ENCODE assay signal across 8 mouse cellular contexts in the genomic region with DNA sequence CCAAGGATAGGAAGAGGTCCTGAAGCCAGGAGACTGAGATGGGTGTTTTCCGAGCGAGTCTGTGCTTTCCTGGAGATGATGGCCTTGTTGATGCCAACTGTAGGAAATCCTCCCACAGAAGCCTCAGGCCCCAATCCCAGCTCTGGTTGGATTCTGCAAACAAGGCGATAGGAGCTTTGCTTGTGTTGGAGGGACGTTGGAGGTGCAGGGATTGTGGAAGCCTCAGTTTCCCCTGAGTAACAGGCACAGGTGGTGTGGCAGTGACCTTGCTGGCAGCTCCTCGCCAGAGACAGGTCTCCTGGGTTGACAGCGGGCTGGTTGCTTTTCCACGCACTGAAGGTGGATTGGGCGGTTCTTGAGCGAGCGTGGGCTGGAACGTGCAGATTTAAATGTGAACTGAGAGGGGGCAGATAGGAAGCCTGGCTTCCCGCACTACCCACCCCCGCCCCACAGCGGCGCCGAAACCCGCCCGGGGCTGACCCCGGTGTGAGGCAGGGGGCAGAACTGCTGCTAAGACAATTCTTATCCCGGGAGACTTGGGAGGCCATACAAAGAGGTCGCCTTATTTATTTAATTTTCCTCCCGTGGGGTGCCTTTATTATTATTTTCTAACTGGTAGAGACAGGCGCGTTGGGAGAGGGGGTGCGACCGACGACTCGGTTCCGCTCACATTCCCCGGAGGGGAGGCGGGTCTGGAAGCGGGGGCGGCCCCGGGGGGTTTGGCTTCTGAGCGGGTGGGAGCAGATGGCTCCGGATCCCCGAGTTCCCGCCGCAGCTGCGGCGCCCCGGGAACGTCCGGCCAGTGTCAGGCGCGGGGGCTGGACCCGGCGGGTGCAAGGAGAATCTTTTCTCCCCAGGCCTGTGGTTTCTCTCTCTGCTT. TPM values are rescaled to one million over a fixed set of nuclear protein-coding genes. Genes with fewer than 3 reads are reported as not detected.
DNase-seq lines count a peak whose midpoint lies in the region; ATAC-seq and TF ChIP-seq lines count a peak whose summit lies in the region.

No protein-coding gene starts in this region.

- WGBS in heart, embryonic 12.5 days, result 2% methylated on average over 48 of the region's 48 CpGs
- 2% methylated on average over 48 of the region's 48 CpGs for WGBS in limb, embryonic 12.5 days

- peak; percentile 72 to 77 for DNase-seq in layer of hippocampus, adult 2 months (ENCODE audit: low spot score in 2 of 2)
- no peak for DNase-seq in layer of hippocampus, adult 9-10 months (ENCODE audit: low spot score)
- DNase-seq in cerebellum, postnatal 10 days, result peak; percentile 59 to 67
- DNase-seq in right cerebral cortex, postnatal 14 days, result peak; percentile 67
- no peak for DNase-seq in urinary bladder, postnatal 10 days (ENCODE audit: low spot score)
- no peak for DNase-seq in lung, postnatal 10 days

- TF ChIP-seq CTCF in layer of hippocampus, adult 2 months (conservative IDR thresholded peaks at IDR 0.05), result peak; percentile 47

- H3K27me3 ChIP-seq in heart, embryonic 12.5 days (replicated peaks), result peaks cover 95% of the 10 kb centered on the region
- H3K27me3 ChIP-seq in limb, embryonic 12.5 days, result peaks cover 94% of the 10 kb centered on the region

- H3K36me3 ChIP-seq in heart, embryonic 12.5 days, result no peaks in the 10 kb centered on the region
- no peaks in the 10 kb centered on the region for H3K36me3 ChIP-seq in limb, embryonic 12.5 days

- peak overlapping the region; percentile 98 for H3K27ac ChIP-seq in layer of hippocampus, adult 2 months
- no peak overlapping the region for H3K27ac ChIP-seq in heart, embryonic 12.5 days (ENCODE audit: poor library complexity, severe bottlenecking)
- H3K27ac ChIP-seq in limb, embryonic 12.5 days, result no peak overlapping the region

- peak overlapping the region; percentile 81 for H3K4me3 ChIP-seq in layer of hippocampus, adult 2 months
- H3K4me3 ChIP-seq in heart, embryonic 12.5 days, result peak overlapping the region; percentile 28
- peak overlapping the region; percentile 54 for H3K4me3 ChIP-seq in limb, embryonic 12.5 days (replicated peaks)

- peak overlapping the region; percentile 60 for H3K4me2 ChIP-seq in heart, embryonic 12.5 days
- peak overlapping the region; percentile 50 for H3K4me2 ChIP-seq in limb, embryonic 12.5 days

- H3K4me1 ChIP-seq in heart, embryonic 12.5 days (replicated peaks), result peaks cover 31% of the 10 kb centered on the region
- H3K4me1 ChIP-seq in limb, embryonic 12.5 days (replicated peaks), result peaks cover 44% of the 10 kb centered on the region

- peak overlapping the region; percentile 37; the same call in 1 of the 2 replicates for H3K9ac ChIP-seq in heart, embryonic 12.5 days
- H3K9ac ChIP-seq in limb, embryonic 12.5 days (replicated peaks), result no peak overlapping the region; the same call in 1 of the 2 replicates

- no peaks in the 10 kb centered on the region for H3K9me3 ChIP-seq in heart, embryonic 12.5 days (replicated peaks)
- H3K9me3 ChIP-seq in limb, embryonic 12.5 days, result no peaks in the 10 kb centered on the region

- no peak for ATAC-seq in heart, embryonic 12.5 days (ENCODE audit: insufficient number of reproducible peaks, low FRiP score)
- ATAC-seq in limb, embryonic 12.5 days (ENCODE audit: insufficient number of reproducible peaks, insufficient read depth, low FRiP score, low TSS enrichment, low read depth), result no peak

RNA-seq across cellular contexts. Expression of a gene that starts 6.1 kb away (rescaled TPM):
- 100 to 1,000 TPM; 820 to 844 TPM for total RNA-seq in layer of hippocampus, adult 2 months (2021)
- polyA plus RNA-seq in heart, embryonic 12.5 days (2016; fragmentation: Nextera tagmentation; extraction: Ambion mirVana), result 0.03 TPM in 1 of 2 replicates, not detected in the other
- polyA plus RNA-seq in limb, embryonic 12.5 days (2016; fragmentation: Nextera tagmentation; extraction: Ambion mirVana), result 0.38 TPM in 1 of 2 replicates, not detected in the other

RNA-seq across cellular contexts. Expression of a gene that starts 11.1 kb away (rescaled TPM):
- 10 to 100 TPM; 57.2 to 62.1 TPM for total RNA-seq in layer of hippocampus, adult 2 months (2021)
- polyA plus RNA-seq in heart, embryonic 12.5 days (2016; fragmentation: Nextera tagmentation; extraction: Ambion mirVana), result 119 and 124 TPM in 2 replicates
- polyA plus RNA-seq in limb, embryonic 12.5 days (2016; fragmentation: Nextera tagmentation; extraction: Ambion mirVana), result 171 and 172 TPM in 2 replicates

RNA-seq across cellular contexts. Expression of a gene that starts 17.8 kb away (rescaled TPM):
- total RNA-seq in layer of hippocampus, adult 2 months (2021), result 10 to 100 TPM; 84.6 to 94.8 TPM
- 1,080 and 1,140 TPM in 2 replicates for polyA plus RNA-seq in heart, embryonic 12.5 days (2016; fragmentation: Nextera tagmentation; extraction: Ambion mirVana)
- 2,363 and 2,376 TPM in 2 replicates for polyA plus RNA-seq in limb, embryonic 12.5 days (2016; fragmentation: Nextera tagmentation; extraction: Ambion mirVana)

RNA-seq across cellular contexts. Expression of a gene that starts 21.2 kb away (rescaled TPM):
- total RNA-seq in layer of hippocampus, adult 2 months (2021), result 10 to 100 TPM; 19.8 TPM
- polyA plus RNA-seq in heart, embryonic 12.5 days (2016; fragmentation: Nextera tagmentation; extraction: Ambion mirVana), result 0.10 and 0.28 TPM in 2 replicates
- 1.5 and 1.9 TPM in 2 replicates for polyA plus RNA-seq in limb, embryonic 12.5 days (2016; fragmentation: Nextera tagmentation; extraction: Ambion mirVana)

RNA-seq across cellular contexts. Expression of a gene that starts 33.1 kb away (rescaled TPM):
- 1 to 10 TPM; 1.0 to 1.1 TPM for total RNA-seq in layer of hippocampus, adult 2 months (2021)
- polyA plus RNA-seq in heart, embryonic 12.5 days (2016; fragmentation: Nextera tagmentation; extraction: Ambion mirVana), result 0.18 TPM in 1 of 2 replicates, not detected in the other
- polyA plus RNA-seq in limb, embryonic 12.5 days (2016; fragmentation: Nextera tagmentation; extraction: Ambion mirVana), result 0.16 TPM in 1 of 2 replicates, not detected in the other

Comparison
In these comparisons a context has a peak if more than half of its experiments do, and no peak if none do; other contexts are left out.
1. DNase-seq: peak in layer of hippocampus, adult 2 months (2 of 2), cerebellum, postnatal 10 days (2 of 2) and right cerebral cortex, postnatal 14 days (single experiment); none in layer of hippocampus, adult 9-10 months (single experiment), urinary bladder, postnatal 10 days (single experiment) and lung, postnatal 10 days (single experiment).
2. H3K4me3 ChIP-seq: peak in every context shown above with its lines; median percentile 81 in layer of hippocampus, adult 2 months; 54 in limb, embryonic 12.5 days; 28 in heart, embryonic 12.5 days.